Mouse (Mus musculus) neural tube, embryonic 13.5 days (tissue): ENCODE data around the gene Gipr. TPM values are rescaled to one million over a fixed set of nuclear protein-coding genes. Genes with fewer than 3 reads are reported as not detected.

Source experiments
- ATAC-seq: fragments of 200-750 bp; cut with Nextera tagmentation; 2 replicates; pipeline ENCODE4 v1.8.0; 2017; ENCODE audit warnings: low read depth, mild to moderate bottlenecking, moderate TSS enrichment, moderate library complexity
- H3K27ac ChIP-seq: fragments of 300-500 bp; sonication (generic); replicated peaks from 2 replicates; pipeline ENCODE4 v1.5.1; 2015; ENCODE audit warnings: moderate library complexity, mild to moderate bottlenecking, inconsistent platforms
- H3K27me3 ChIP-seq: fragments of 300-500 bp; sonication (generic); 2 replicates; pipeline ENCODE4 v1.6.1; 2015; ENCODE audit warnings: mild to moderate bottlenecking, inconsistent platforms
- H3K36me3 ChIP-seq: fragments of 300-500 bp; sonication (generic); 2 replicates; pipeline ENCODE4 v1.6.1; 2015; ENCODE audit warnings: mild to moderate bottlenecking, inconsistent platforms
- H3K4me1 ChIP-seq: fragments of 300-500 bp; sonication (generic); replicated peaks from 2 replicates; pipeline ENCODE4 v1.6.1; 2015; ENCODE audit warnings: inconsistent platforms
- H3K4me2 ChIP-seq: fragments of 300-500 bp; sonication (generic); 2 replicates; pipeline ENCODE4 v1.6.1; 2015; ENCODE audit warnings: inconsistent platforms, mild to moderate bottlenecking, moderate library complexity
- H3K4me3 ChIP-seq: fragments of 300-500 bp; sonication (generic); 2 replicates; pipeline ENCODE4 v1.5.1; 2015; ENCODE audit warnings: mild to moderate bottlenecking, inconsistent platforms
- H3K9ac ChIP-seq: fragments of 300-500 bp; sonication (generic); 2 replicates; pipeline ENCODE4 v1.6.1; 2015; ENCODE audit warnings: moderate library complexity, mild to moderate bottlenecking, inconsistent platforms
- H3K9me3 ChIP-seq: fragments of 300-500 bp; sonication (generic); 2 replicates; pipeline ENCODE4 v1.6.1; 2016; ENCODE audit warnings: inconsistent platforms
- WGBS: fragments of 180-500 bp; shearing (Covaris S2); methylation state at CpG from one replicate; pipeline ENCODE4 v1.1.7; 2015; 5-methylcytosine and 5-hydroxymethylcytosine counted together
- polyA plus RNA-seq: library from polyadenylated mRNA; unstranded; fragments of >200 nt; fragmentation: Nextera tagmentation; extraction: Ambion mirVana; gene quantifications from 2 replicates; pipeline ENCODE4 v1.2.1, GENCODE M21; 2015

Gene Gipr
- polyA plus RNA-seq, 1 experiment from 2014 or later, result 1.4 TPM

GRCm38 (mm10) chr7:19176516-19176947 is 10.6 kb upstream of the Gipr start:
- Histone ChIP-seq H3K9ac (peak overlapping the region; percentile 85), H3K4me3 (peak overlapping the region; percentile 67), H3K27me3 (peaks cover 55% of the 10 kb centered on the region), H3K4me1 (peaks cover 58% of the 10 kb centered on the region), H3K4me2 (peak overlapping the region; percentile 68), H3K27ac (peak overlapping the region; percentile 85), H3K9me3 (no peaks in the 10 kb centered on the region), H3K36me3 (peaks cover 2% of the 10 kb centered on the region; the same call in 1 of the 2 replicates)
- 2% methylated on average over 21 of the region's 21 CpGs for WGBS
- peak; percentile 51 for ATAC-seq

GRCm38 (mm10) chr7:19175708-19176515 is 10.0 kb upstream of the Gipr start, which contains the start of gene Eml2:
Gene Eml2, plus strand, starts transcription at chr7:19176421.
- peak; percentile 94 for ATAC-seq
- Histone ChIP-seq H3K4me2 (peak within 1 kb of the TSS; percentile 68), H3K27me3 (peaks cover 54% of the 10 kb centered on the region), H3K9ac (peak within 1 kb of the TSS; percentile 85), H3K9me3 (no peaks in the 10 kb centered on the region), H3K27ac (peak within 1 kb of the TSS; percentile 85), H3K4me1 (peaks cover 54% of the 10 kb centered on the region), H3K36me3 (no peaks in the 10 kb centered on the region), H3K4me3 (peak within 1 kb of the TSS; percentile 67)
- under 1% methylated on average over 30 of the region's 30 CpGs for WGBS

GRCm38 (mm10) chr7:19172874-19173273 is 6.9 kb upstream of the Gipr start:
- ATAC-seq, result no peak
- H3K4me1 ChIP-seq, result peaks cover 39% of the 10 kb centered on the region
- peak overlapping the region; percentile 30 for H3K4me3 ChIP-seq
- 3% methylated on average over 17 of the region's 17 CpGs for WGBS
- peak overlapping the region; percentile 52 for H3K4me2 ChIP-seq
- no peaks in the 10 kb centered on the region for H3K36me3 ChIP-seq
- H3K27me3 ChIP-seq, result peaks cover 30% of the 10 kb centered on the region
- H3K9me3 ChIP-seq, result no peaks in the 10 kb centered on the region
- peak overlapping the region; percentile 46; the same call in 1 of the 2 replicates for H3K27ac ChIP-seq
- peak overlapping the region; percentile 28; the same call in 1 of the 2 replicates for H3K9ac ChIP-seq

GRCm38 (mm10) chr7:19171831-19172230 is 5.9 kb upstream of the Gipr start:
- no peak overlapping the region for H3K4me2 ChIP-seq
- no peak for ATAC-seq
- H3K36me3 ChIP-seq, result no peaks in the 10 kb centered on the region
- H3K4me1 ChIP-seq, result peaks cover 29% of the 10 kb centered on the region
- no peaks in the 10 kb centered on the region for H3K9me3 ChIP-seq
- H3K9ac ChIP-seq, result peak overlapping the region; percentile 4; the same call in 1 of the 2 replicates
- 45% methylated on average over 8 of the region's 8 CpGs for WGBS
- H3K27me3 ChIP-seq, result peaks cover 20% of the 10 kb centered on the region
- peak overlapping the region; percentile 46 for H3K27ac ChIP-seq
- no peak overlapping the region for H3K4me3 ChIP-seq

DNA sequence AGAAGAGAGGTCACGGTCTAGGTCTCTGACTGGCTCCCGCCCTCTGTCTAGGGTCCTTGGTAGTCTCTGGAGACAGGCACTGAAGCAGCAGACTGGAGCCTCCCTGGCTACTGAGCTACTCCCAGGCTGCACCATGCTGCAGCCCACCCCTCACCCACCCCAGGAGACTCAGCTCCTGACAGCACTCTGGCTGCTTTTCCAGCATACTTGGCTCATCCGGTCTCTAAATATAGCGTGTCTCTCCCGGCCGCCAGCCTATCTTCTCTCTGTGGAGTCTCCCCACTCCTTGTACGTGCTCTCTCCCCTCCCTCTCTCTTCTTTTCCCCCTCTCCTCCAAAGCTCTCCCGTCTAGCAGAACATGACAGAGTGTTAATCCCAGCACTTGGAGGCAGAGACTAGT is 4.2 kb upstream of the Gipr start:
- peak overlapping the region; percentile 23; the same call in 1 of the 2 replicates for H3K27ac ChIP-seq

DNA sequence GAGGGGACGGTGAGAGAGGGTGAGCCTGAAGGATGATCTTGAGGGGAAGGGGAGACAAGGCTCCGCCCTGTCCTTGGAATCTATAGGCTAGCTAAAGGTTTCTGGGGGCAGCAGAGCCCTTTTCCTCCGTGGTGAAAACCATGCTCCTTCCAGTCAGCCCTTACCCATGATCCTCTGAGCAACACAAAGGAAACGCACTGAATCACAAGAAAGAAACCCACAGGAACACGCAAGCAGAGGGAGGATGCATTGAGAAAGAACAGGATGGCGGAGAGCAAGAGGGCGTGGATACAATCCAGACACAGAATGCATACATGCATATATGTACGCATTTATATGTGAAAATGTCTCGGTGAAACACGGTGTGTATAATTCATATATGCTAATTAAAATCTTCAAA is 3.6 kb upstream of the Gipr start:
- H3K9ac ChIP-seq, result no peak overlapping the region
- H3K36me3 ChIP-seq, result no peaks in the 10 kb centered on the region
- H3K4me2 ChIP-seq, result no peak overlapping the region
- H3K27ac ChIP-seq, result no peak overlapping the region
- WGBS, result 59% methylated on average over 10 of the region's 10 CpGs
- ATAC-seq, result no peak
- H3K4me3 ChIP-seq, result no peak overlapping the region
- peaks cover 27% of the 10 kb centered on the region for H3K27me3 ChIP-seq
- H3K9me3 ChIP-seq, result no peaks in the 10 kb centered on the region
- peaks cover 43% of the 10 kb centered on the region for H3K4me1 ChIP-seq

More for the DNA sequence above, 4.2 kb upstream of the Gipr start:
- ATAC-seq, result no peak
- Histone ChIP-seq H3K36me3 (no peaks in the 10 kb centered on the region), H3K4me1 (peaks cover 37% of the 10 kb centered on the region), H3K9me3 (no peaks in the 10 kb centered on the region), H3K4me2 (no peak overlapping the region), H3K4me3 (no peak overlapping the region), H3K9ac (no peak overlapping the region), H3K27me3 (peaks cover 24% of the 10 kb centered on the region)
- 60% methylated on average over 8 of the region's 8 CpGs for WGBS

GRCm38 (mm10) chr7:19166990-19167389 is 1.1 kb upstream of the Gipr start:
- Histone ChIP-seq H3K9ac (no peak overlapping the region), H3K27me3 (peaks cover 43% of the 10 kb centered on the region), H3K36me3 (no peaks in the 10 kb centered on the region), H3K9me3 (no peaks in the 10 kb centered on the region), H3K4me1 (peaks cover 32% of the 10 kb centered on the region), H3K27ac (no peak overlapping the region), H3K4me2 (no peak overlapping the region), H3K4me3 (no peak overlapping the region)
- 85% methylated on average over 3 of the region's 3 CpGs for WGBS
- no peak for ATAC-seq

- H3K4me3 ChIP-seq, result no peak overlapping the region; the same call in 1 of the 2 replicates
- no peak for ATAC-seq
- WGBS, result 3% methylated on average over 13 of the region's 13 CpGs
These were observed 949 bp downstream of the Gipr start for GRCm38 (mm10) chr7:19164978-19165377.

GRCm38 (mm10) chr7:19164189-19164588 is 1.7 kb downstream of the Gipr start:
- no peak overlapping the region for H3K4me2 ChIP-seq
- ATAC-seq, result no peak

More at GRCm38 (mm10) chr7:19164978-19165377, 949 bp downstream of the Gipr start:
- H3K9ac ChIP-seq, result no peak overlapping the region
- no peaks in the 10 kb centered on the region for H3K36me3 ChIP-seq
- no peak overlapping the region for H3K27ac ChIP-seq
- H3K27me3 ChIP-seq, result peaks cover 53% of the 10 kb centered on the region
- H3K4me2 ChIP-seq, result peak overlapping the region; percentile 32
- no peaks in the 10 kb centered on the region for H3K9me3 ChIP-seq
- H3K4me1 ChIP-seq, result peaks cover 28% of the 10 kb centered on the region

DNA sequence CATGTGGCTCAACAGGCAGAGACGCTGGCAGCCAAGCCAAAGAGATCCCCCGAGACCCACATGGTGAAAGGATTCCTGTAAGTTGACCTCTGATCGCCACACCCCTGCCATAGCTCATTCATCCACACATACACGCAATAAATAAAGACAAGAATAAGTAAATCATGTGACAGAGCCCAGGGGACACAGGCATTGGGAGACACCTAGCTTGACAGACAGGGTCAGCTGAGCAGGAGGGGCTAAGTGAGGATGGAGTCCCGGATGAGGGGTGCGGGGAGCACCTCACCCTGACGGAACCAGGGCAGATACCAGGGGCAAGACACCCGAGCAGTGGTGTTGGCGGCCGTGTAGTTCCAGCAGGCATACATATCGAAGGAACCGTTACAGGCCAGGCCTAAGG is 2.2 kb downstream of the Gipr start:
- Histone ChIP-seq H3K4me2 (no peak overlapping the region), H3K4me3 (no peak overlapping the region), H3K27me3 (peaks cover 65% of the 10 kb centered on the region), H3K27ac (no peak overlapping the region), H3K9ac (no peak overlapping the region), H3K9me3 (no peaks in the 10 kb centered on the region), H3K36me3 (no peaks in the 10 kb centered on the region), H3K4me1 (peaks cover 33% of the 10 kb centered on the region)
- ATAC-seq, result no peak
- WGBS, result 27% methylated on average over 12 of the region's 12 CpGs

More at GRCm38 (mm10) chr7:19164189-19164588, 1.7 kb downstream of the Gipr start:
- 0 out of 2 replicates have a peak overlapping the region, but pooled peaks have one; percentile 22 for H3K9ac ChIP-seq
- no peak overlapping the region for H3K4me3 ChIP-seq
- 0% methylated on average over 6 of the region's 6 CpGs for WGBS
- peaks cover 33% of the 10 kb centered on the region for H3K4me1 ChIP-seq
- H3K9me3 ChIP-seq, result no peaks in the 10 kb centered on the region
- H3K27me3 ChIP-seq, result peaks cover 61% of the 10 kb centered on the region
- H3K36me3 ChIP-seq, result no peaks in the 10 kb centered on the region
- H3K27ac ChIP-seq, result no peak overlapping the region

DNA sequence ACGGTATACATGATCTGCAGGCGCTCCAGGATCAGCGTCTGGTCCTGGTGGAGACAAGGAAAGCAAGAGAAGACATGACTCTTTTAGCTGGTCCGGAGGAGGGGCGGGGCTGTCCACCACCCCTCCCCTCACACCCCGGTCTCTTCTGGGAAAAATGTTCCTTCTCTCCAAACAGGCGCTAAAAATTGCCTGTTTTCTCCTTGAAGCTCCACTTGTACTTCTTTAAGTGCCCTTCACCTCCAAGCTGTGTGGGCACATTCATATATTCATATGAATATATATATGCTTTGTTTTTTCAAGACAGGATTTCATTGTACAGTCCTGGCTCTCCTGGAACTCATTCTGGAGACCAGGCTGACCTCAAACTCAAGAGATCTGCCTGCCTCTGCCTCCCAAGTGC is 3.0 kb downstream of the Gipr start:
- Histone ChIP-seq H3K9me3 (no peaks in the 10 kb centered on the region), H3K4me3 (no peak overlapping the region), H3K36me3 (no peaks in the 10 kb centered on the region), H3K27ac (no peak overlapping the region), H3K27me3 (peaks cover 66% of the 10 kb centered on the region), H3K9ac (no peak overlapping the region), H3K4me1 (peaks cover 34% of the 10 kb centered on the region), H3K4me2 (no peak overlapping the region)
- 80% methylated on average over 7 of the region's 7 CpGs for WGBS
- no peak for ATAC-seq

DNA sequence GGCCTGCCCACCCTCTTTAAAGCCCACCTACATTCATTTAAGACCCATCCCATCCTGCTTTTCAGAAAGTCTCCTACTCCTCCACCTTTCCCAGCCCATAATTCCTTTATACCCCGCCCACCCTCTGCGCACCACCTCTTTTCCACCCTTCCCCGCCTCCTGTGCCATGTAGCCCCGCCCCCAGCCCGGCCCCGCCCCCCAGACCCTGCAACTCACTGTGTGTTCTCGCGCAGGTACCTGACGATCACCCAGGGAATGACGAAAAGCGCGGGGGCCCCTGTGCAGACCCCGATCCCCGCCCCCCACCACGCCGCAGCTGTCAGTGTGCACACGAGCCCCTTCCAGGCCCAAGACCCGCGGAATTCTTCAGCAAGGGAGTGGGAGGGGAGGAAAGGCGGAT is 5.8 kb downstream of the Gipr start:
- peaks cover 10% of the 10 kb centered on the region for H3K36me3 ChIP-seq
- peaks cover 57% of the 10 kb centered on the region for H3K27me3 ChIP-seq
- peak overlapping the region; percentile 57 for H3K4me2 ChIP-seq
- ATAC-seq, result peak; percentile 29; the same call in 1 of the 2 replicates
- 2% methylated on average over 20 of the region's 20 CpGs for WGBS
- peaks cover 33% of the 10 kb centered on the region for H3K4me1 ChIP-seq
- no peaks in the 10 kb centered on the region for H3K9me3 ChIP-seq
- no peak overlapping the region for H3K27ac ChIP-seq
- H3K9ac ChIP-seq, result peak overlapping the region; percentile 56
- H3K4me3 ChIP-seq, result peak overlapping the region; percentile 37
